Mouse (Mus musculus): ENCODE measurements around the gene Sptbn4.

Gene Sptbn4

DNA sequence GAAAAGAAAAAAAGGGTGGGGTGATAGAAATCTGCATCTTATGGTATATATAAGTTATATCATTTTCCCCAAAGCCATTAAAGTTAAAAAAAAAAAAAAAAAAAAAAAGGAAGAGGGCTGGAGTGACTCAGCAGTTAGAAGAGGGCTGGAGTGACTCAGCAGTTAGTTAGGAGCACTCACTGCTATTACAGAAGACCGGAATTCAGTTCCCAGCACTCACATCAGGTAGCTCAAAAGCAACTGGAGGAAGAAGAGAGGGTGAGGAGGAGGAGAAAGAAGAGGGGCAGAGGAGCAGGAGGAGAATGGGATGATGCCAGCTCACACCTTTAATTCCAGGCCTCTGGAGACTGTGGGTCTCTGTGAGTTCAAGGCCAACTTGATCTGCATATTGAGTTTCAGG, 64.3 kb downstream of the Sptbn4 start:
- no peak for DNase-seq (ENCODE audit: low spot score in 2 of 2)

DNA sequence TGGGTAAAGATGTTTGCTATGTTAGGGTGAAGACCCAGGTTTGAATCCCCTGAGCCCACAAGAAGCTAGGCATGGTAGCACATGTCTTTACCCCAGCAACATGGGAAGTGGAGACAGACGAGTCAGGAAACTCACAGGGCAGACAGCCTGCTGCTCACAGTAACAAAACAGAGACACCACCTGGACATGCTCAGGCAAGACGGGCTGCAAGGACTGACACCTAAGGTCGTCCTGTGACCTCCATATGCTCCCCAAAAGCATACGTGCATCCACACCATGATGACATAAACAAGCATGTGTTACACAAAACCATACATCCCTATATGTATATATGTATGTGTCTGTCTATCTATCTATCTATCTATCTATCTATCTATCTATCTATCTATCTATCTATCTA, 65.9 kb downstream of the Sptbn4 start:
- no peak for DNase-seq (ENCODE audit: low spot score in 2 of 2)

DNA sequence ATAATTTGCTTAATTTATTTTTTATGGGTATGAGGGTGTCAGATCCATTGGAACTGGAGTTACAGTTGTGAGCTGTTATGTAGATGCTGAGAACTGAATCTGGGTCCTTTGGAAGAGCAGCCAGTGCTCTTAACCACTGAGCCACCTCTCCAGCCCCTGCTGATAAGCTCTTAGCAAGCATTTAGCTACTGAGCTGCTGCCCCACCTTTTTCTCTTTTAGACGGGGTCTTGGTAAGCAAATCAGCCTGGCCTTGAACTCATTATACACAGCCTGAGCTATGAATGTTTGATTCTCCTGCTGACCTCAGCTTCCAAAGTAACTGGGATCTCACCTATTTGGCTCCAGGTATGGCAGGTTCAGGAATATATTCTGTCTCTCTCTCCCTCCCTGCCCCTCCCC, 66.5 kb downstream of the Sptbn4 start:
- DNase-seq (ENCODE audit: low spot score in 2 of 2): no peak

DNA sequence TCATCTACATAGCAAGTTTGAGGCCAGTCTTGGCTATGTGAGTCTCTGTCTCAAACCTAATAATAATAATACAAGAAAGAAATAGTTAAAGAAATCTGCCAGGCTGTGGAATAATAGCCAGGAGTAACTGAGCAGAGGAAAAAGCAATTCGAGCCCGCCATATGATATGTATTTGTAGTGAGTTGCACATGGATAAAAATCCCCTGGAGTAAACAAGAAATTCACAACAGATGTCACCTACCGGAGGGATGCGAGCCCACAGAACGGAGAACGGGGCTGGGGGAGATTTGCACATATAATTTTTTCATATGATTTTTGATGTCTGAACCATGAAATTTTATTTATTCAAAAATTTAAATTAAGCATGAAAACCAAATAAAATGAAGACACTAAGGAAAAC, 67.7 kb downstream of the Sptbn4 start:
- no peak for DNase-seq (ENCODE audit: low spot score in 2 of 2)

DNA sequence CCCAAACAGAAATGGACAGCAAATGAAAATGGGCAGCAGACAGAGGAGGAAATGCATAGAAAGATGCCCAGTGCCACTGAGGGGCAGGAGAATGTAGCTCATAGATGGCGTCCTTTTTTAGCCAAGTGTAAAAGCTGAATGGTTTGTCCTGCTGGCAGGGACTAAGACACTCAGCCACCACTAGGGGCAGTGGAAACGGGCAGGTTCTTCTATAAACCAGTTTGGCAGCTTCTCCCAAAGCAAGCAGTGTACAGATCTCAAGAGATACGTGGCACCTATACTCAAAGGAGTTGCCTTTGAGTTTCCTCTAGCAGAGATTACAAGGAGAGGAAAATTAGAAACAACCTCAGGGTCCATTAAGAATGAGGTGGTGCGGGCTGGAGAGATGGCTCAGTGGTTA, 69.1 kb downstream of the Sptbn4 start:
- no peak for DNase-seq (ENCODE audit: low spot score in 2 of 2)

DNA sequence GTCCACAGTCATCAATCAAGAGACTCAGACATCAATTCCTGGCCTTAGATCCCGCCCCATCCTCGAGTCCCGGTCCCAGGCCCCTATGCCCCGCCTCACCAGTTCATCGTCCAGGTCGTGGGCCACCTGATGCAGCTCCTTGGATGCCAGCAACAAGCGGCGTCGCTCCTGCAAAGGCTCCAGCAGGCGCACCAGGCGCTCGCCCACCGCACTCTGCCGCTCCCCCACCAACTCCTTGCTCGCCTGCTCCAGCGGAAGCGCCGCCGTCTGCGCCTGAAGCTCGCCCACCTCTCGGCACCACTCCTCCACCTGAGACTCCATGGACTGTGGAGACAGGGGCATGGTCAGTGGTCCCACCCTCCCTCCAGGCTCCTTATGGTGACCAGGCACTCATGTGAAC, 72.2 kb downstream of the Sptbn4 start:
- DNase-seq (ENCODE audit: low spot score in 2 of 2): no peak

DNA sequence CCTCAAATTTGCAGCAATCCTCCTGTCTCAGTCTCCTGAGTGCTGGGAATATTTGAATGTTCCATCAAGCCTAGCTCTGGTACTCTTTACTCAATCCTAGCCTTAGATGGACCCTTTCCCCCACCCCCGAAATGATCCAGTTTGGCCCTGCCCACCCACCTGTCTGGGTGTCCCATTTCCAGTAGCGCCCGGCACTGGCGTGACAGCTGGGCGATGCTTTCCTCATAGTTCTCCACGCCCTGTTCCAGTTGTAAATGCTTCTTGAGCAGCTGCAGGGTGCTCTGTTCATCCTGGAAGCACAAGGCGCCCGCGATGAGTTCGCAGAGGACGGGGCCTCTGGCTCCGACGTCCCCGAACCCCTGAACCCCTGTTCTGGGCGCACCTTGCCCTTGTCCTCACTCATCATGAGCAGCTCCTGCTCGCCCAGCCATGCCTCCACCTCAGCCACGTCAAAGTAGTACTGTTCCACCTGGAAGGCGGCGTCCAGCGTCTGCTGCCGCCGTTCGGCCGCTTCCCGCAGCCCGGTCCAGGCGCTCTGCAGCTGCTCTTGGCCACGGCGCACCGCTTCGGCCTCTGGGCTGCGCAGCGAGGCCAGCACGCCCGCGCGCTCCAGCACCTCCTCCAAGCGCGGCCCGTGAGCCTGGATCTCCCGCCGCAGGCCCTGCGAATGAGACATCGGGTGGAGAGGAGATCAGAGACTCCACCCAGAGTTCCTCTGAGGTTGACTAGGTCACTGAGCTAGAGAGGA, 75.6 kb downstream of the Sptbn4 start:
- no peak for DNase-seq (ENCODE audit: low spot score in 2 of 2)

DNA sequence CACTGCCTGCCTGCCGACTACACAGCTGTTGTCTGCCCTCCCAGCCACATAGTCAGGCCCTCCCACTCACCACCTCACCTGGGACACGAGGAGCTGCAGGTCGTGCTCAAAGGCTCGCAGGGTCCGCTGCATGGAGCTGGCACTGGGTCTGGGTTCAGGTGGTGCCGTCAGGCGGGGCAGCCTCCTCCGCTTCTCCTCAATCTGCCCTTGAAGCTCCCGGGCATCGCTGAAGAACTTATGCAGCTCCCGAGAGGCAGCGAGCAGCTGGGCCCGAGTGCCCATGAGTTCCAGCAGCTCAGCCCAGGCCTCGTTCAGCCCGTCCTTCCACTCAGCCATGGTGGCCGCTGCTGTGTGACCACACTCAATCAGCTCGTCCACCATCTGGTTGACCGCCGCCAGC, 78.4 kb downstream of the Sptbn4 start:
- no peak for DNase-seq (ENCODE audit: low spot score in 2 of 2)

DNA sequence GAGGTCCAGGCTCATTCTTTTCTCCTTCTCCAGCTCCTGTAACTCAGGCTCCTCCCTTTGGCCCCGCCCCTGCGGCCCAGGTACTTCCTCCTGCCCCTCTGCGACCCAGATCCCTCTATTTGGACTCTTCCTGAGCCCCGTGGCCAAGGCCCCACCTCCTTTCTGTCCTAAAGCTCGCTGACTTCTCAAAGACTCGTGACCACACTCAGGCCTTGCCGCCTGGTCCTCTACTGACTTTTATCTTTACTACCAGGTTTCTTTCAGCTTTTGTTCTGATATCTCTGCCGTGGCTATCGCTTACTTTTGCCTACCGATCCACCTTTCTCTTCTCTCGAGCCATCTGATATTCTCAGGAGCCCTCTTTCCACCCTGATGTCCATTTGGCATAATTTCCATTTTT, 79.5 kb downstream of the Sptbn4 start:
- DNase-seq (ENCODE audit: low spot score in 2 of 2): no peak

DNA sequence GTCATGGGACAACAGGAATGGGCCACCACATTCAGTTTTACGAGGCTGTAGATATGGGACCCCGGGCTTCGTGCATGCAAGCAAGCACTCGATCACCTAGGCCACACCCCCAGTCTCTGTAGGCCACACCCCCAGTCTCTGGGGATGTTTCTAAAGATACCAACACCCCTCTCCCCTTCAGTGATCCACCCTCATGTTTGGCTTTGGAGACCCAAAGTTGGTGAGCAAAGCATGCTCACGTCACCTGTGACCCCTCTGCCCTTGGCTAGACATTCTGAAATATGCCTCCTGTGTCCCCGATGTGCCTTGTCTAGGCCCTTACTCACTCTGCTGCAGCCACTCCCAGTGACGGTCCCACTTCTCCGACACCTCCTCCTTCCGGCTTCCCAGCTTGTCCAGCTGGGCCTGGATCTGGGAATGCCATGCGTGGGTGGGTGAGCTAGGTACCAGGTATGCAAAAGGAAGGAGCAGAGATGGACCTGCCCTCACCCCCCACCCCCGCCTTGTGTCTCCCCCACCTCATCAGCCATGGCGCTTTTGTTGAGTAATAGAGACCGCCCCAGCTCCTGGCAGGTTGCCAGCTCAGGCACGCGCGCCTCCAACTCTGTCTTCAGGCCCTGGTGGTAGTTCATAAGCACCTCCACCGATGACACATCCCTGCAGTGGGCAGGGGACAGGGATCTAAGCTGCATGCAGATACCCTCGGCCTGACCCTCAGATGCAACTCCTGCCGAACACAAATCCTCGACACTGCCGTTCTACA, 81.2 kb downstream of the Sptbn4 start:
- no peak for DNase-seq (ENCODE audit: low spot score in 2 of 2)

DNA sequence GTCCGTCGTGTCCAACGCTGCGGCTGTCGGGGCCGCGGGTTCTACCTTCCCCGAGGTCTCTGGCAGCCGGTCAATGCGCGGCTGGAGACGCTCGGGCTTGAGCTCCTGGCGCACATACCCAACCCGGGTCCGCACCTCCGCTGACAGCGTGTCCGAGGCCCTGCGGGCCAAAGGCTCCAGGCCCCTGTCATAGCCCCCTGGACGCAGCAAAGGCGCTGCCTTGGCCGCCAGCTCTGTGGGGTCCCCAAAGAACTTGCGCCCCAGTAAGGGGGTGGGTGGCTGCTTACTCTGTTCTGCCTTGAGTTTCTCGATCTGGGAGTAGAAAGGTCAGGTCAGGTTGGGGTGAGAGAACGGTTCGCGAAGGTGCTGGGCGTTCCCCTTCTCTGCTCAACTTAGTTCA, 83.1 kb downstream of the Sptbn4 start:
- DNase-seq (ENCODE audit: low spot score in 2 of 2): no peak

DNA sequence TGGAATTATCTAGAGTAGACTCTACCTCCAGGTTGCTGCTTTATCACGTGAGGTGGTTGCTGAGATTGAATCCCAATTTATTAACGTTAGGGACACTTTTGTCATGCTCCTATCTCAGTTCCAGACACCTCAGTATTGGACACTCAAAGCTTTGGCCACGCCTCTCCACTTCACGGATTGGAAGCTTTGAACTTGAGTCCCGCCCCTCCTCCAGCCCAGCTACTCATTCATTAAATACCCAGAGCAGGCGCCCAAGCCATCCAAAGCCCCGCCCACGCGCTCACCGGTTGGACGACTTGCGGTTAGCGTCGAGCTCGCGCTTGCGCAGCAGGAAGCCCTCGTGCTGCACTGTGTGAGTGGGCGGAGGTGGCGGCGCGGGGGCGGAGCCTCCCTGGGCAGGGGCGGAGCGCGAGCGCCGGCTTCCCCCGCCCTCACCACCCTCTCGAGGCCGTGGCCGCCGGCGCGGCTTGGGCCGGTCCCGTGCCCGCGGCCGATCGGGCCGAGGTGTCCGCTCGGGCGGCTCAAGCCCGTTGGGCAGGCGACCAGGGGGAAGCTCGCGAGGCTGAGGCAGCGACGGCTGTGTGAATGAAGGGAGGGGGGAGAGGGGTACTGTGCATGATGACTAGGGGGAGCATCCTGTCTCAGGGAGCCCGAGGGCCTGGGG, 86.1 kb downstream of the Sptbn4 start:
- DNase-seq (ENCODE audit: low spot score in 2 of 2): peak; percentile 97 to 98

DNA sequence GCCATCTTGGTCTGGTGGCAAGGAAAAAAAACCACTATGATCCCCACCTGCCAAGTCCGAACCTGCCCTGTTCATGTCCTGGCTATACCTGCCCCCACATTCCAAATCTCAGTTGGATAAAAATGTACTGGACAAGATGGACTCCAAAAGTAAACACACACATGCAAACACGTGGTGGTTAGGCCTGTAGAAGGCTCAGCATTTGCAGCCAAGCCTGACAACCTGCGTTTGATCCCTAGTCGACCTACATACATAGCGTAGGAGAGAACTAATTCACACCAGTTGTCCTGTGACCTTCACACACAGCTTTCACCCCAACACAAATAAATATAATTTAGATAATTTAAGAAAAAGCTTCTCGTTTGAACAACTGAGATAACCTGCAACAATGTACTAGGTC, 86.7 kb downstream of the Sptbn4 start:
- no peak for DNase-seq (ENCODE audit: low spot score in 2 of 2)

DNA sequence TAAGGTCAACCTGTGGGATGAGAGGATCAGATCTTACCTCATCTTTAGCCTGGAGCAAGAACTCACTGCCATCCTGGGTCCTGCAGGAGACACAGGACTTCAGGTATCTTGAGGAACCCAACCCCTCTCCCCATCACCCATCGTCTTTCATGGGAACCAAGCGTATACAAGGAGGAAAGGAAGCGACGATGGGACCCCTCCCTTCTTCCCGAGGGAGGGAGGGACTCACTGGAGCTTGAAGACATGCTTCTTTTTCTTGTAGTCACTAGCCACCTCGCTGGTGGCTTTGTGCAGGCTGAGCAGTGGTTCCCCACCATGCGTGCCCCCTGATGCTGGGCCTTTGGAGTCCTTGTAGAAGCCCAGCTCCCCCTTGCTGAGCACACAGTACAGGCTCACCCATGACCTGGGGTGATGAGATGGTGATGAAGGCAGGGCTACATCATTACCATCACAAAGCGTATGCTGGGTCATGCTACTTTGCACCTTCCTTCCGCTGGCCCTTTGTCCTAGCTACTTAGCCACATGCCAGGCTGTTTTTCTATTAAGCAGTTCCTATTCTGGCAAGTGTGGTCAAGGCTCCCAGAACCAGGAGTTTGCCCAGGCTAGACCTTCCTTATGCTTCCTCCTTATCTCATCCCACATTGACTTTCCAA, 87.7 kb downstream of the Sptbn4 start:
- DNase-seq (ENCODE audit: low spot score in 2 of 2): no peak

DNA sequence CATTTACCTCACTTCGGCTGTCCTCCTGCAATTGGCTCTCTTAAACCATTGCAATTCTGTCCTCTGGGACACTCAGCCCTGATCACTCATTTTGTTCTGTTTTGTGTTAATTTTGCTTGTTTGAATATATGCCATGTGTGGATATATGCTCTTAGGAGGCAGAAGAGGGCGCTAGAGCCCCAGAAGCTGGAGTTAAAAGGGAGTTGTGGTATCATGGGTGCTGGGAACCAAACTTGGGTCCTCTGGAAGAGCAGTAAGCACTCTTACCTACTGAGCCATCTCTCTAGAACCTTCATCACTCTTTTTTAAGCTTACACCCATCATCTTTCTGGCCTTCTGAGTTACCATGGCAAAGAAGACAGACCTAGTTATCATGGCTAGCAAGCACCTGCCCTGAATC, 88.3 kb downstream of the Sptbn4 start:
- DNase-seq (ENCODE audit: low spot score in 2 of 2): no peak

DNA sequence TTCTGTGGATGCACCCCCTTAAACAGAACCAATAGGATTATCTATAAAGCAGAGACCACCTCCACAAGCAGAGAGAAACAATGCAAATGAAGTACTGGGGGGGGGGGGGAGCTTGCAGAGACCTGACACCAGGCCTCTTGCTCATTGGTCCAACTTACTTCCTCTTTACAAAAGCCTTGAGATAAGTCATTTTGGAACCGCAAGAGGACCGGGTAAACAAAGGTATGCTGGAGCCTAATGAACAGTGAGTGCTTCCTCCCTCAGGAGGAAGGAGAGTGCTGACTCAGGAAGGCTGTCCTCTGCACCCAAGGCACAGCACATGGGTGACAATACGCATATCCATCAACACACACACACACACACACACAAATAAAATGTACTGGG, 89.9 kb downstream of the Sptbn4 start:
- no peak for DNase-seq (ENCODE audit: low spot score in 2 of 2)

DNA sequence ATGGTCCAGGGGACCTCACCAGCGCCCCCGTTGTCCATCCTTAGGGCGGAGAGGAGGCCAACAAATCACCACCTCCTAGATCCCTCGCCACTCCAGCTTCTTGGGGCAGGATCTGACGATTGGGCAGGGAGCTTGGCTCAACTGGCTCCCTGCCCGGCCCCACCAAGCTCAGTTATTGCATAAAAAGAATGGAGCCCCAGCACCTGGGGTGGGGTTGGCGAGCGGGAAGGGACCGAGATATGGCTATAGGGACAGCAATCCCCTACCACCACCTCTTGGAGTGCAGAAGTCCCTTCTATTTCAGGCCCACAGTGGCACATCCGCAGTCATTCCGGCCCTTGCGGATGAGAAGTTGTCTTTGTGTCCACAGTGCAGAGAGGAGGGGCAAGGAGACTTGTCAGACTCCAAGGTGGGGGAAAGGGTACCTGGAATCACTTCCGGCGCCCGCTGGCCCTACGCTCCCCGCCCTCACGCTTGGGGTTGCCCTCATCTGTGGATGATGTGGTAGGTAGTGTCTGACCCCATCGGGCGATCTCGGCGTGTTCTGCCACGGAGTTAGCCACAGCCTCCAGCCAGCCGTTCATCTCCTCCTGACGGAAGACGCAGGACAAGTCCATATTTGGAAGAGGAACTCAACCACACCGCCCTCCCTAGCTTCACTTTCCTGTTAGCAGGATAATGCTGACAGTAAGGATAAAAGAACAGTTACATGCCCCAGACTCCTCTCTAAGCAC, 90.5 kb downstream of the Sptbn4 start, which contains the start of gene Gm20479:
Gene Gm20479 (minus strand): TSS at position 559 of the 734 bp plus-strand sequence.
- no peak for DNase-seq (ENCODE audit: low spot score in 2 of 2)

DNA sequence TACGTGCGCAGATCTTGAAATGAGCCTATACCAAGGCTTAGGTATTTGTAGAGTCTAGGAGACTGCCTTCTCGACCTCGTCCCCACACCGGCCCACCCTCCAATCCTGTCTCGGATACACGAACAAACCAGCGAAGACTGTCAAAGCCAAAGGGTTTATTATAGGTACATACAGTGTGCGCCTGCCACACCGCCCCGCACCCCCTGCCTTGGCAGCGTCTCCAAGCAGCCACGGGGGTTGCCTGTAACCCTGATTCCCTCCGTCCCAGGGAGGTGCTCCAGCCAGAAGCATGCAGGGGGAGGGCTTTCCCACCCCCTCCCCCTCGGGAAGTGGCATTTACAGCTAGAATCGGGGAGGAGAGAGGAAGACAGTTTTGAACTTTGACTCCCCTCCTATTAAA, 91.2 kb downstream of the Sptbn4 start:
- no peak for DNase-seq (ENCODE audit: low spot score in 2 of 2)

DNA sequence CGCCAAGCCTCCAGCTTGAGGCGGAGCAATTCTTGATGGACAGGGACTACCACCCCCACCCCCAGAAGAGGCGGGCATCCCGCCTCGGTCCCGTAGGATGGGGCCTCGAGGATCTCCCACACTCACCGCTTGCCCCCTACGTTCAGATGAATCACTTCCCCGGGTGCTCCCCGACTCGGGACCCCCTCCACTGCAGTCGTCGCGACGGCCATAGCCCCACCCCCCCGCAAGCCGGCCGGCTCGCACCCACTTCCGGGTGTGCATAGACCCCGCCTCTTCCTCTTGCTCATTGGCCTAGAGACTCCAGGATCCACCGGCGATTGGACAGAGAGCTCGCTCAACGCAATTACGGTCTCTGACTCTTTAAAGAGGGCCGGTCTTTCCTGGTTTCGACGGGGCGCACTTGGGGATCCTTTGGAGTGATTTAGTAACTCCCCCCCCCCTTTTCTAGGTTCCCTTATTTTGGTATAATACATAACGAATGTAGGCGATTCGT, 91.7 kb downstream of the Sptbn4 start, which contains the start of gene Shkbp1:
Gene Shkbp1 (minus strand): TSS at position 275 of the 496 bp plus-strand sequence.
- peak; percentile 85 to 91 for DNase-seq (ENCODE audit: low spot score in 2 of 2)

DNA sequence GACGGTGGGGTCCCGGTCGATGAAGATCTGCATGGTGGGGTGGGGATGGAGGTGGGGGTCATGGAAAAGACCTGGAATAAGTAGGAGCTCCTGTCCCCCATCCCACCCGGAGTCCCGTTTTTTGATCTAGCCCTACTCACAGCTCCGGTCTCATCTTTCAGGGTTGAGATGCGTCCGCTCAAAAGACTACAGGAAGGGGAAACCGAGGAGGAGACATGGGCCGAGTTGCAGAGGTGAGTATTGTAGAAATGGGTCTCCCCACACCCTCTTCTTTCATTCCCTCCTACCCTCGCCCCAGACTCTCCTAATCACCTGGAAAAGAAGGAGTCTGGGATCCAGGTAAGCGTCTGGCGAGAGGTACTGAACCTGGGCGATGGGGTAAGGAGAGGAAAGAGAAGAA, 92.2 kb downstream of the Sptbn4 start:
- no peak for DNase-seq (ENCODE audit: low spot score in 2 of 2)

DNA sequence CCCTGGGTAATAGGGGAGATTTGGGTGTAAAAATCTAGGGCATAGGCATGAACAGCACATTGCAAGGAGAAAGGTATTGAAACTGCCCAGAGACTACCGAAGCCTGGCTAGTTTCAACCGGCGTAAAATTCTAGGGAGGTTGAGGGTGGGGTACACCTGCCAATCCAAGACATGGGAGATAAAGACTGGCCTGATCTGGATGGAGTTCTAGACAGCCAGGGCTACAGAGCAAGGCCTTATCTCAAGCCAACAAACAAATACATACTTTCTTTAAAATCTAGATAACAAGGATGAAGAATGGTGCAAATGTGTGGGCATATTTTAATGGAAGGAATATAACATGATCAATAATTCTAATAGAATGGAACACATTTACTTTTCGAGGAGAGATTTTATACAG, 92.7 kb downstream of the Sptbn4 start:
- DNase-seq (ENCODE audit: low spot score in 2 of 2): no peak
